Mouse (Mus musculus): Measurements from ENCODE around the gene Hacd3. TPM values are rescaled to one million over a fixed set of nuclear protein-coding genes. Genes with fewer than 3 reads are reported as not detected.

Gene Hacd3
- 150 TPM for polyA plus RNA-seq (2017; shearing (Covaris generic))

GRCm38 (mm10) chr9:65020991-65021886 lies at the start of gene Hacd3:
Gene Hacd3 (minus strand): TSS chr9:65021693.

GRCm38 (mm10) chr9:65032269-65033108 lies 11.0 kb upstream of the Hacd3 start, which contains the start of gene Dpp8:
Gene Dpp8 (plus strand): TSS chr9:65032414.

GRCm38 (mm10) chr9:64960117-64960977 lies 61.1 kb downstream of the Hacd3 start, which contains the start of gene Ints14:
Gene Ints14 (plus strand): TSS chr9:64960905.

GRCm38 (mm10) chr9:64951161-64951657 lies 70.3 kb downstream of the Hacd3 start, which contains the start of gene Slc24a1:
Gene Slc24a1 (minus strand): TSS chr9:64951607.

Other genes starting within 250 kb of the Hacd3 start
- gene Dennd4a, start 210.4 kb downstream of the Hacd3 start, polyA plus RNA-seq (2017; shearing (Covaris generic)) = 292 TPM
- gene Slc24a1, start 70.1 kb downstream of the Hacd3 start, polyA plus RNA-seq (2017; shearing (Covaris generic)) = 0.30 TPM
- gene Ints14, start 60.8 kb downstream of the Hacd3 start, polyA plus RNA-seq (2017; shearing (Covaris generic)) = 29.8 TPM
- 57.1 TPM for gene Dpp8, start 10.7 kb upstream of the Hacd3 start, polyA plus RNA-seq (2017; shearing (Covaris generic))
- gene Igdcc4, start 79.8 kb upstream of the Hacd3 start, polyA plus RNA-seq (2017; shearing (Covaris generic)) = 0.07 TPM
- gene Igdcc3, start 119.5 kb upstream of the Hacd3 start, polyA plus RNA-seq (2017; shearing (Covaris generic)) = not detected
- gene Parp16, start 173.7 kb upstream of the Hacd3 start, polyA plus RNA-seq (2017; shearing (Covaris generic)) = 10.1 TPM
- gene Cilp, start 243.5 kb upstream of the Hacd3 start, polyA plus RNA-seq (2017; shearing (Covaris generic)) = not detected

Data from effector memory CD4-positive, alpha-beta T cell, adult 5 months (primary cell).